Mouse (Mus musculus): ENCODE data around the gene Ttc32. TPM values are rescaled to one million over a fixed set of nuclear protein-coding genes. Genes with fewer than 3 reads are reported as not detected.
"Not testable (repeated sequence)": the region's sequence is repeated elsewhere in the genome, so short reads cannot be mapped to it uniquely, and the experiment has no call there.

Gene Ttc32
- polyA plus RNA-seq, 1 experiment from 2014 or later: 13.3 TPM

DNA sequence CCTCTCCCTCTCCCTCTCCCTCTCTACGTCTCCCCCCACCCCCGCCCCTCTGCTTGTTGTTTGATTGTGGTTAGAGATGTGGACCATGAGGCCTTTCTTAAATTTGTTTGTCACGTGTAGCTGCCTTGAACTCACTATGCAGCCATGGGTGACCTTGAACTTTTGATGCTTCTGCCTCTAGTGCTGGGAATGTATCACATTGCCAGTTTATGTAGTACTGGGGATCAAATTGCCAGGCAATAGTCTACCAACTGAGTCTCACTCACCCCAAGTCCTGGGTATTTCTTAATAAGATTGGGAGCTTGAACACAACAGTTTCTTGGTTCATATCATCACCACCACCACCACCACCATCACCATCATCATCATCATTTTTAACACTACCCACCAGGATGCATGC lies 8.8 kb upstream of the Ttc32 start:
- no peak overlapping the region for H3K9ac ChIP-seq (ENCODE audit: low read depth, low read length)

DNA sequence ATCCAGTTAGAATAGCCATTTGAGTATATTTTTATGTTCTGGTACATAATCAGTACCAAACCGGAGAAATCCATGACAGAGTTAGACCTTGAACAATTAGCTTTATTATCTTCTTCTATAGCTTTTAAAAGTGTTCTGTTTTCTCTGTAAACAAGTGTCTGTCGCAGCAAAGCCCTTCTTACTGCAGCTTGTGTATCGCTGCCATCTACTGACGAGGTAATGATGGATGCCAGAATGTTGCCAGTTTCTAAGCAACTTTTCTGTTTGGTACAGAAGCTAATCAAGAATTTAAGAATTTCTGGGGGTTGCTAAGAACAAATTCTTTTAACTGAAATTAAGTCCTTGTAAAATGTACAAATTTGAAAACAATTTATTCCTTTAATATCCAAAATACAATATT lies 6.8 kb upstream of the Ttc32 start:
- Histone ChIP-seq H3K4me2 (ENCODE audit: low read depth, low read length) (no peak overlapping the region), H3K36me3 (ENCODE audit: control insufficient read depth, insufficient read depth) (no peaks in the 10 kb centered on the region), H3K4me1 (ENCODE audit: control insufficient read depth, low read depth, low read length) (no peaks in the 10 kb centered on the region), H3K9me3 (replicated peaks; ENCODE audit: control insufficient read depth, low read length) (no peaks in the 10 kb centered on the region), H3K27me3 (ENCODE audit: control insufficient read depth, insufficient read depth, low read depth, low read length) (no peaks in the 10 kb centered on the region), H3K4me3 (ENCODE audit: low read depth, low read length) (no peak overlapping the region), H3K9ac (ENCODE audit: low read depth, low read length) (no peak overlapping the region), H3K27ac (ENCODE audit: low read length) (no peak overlapping the region)
- ATAC-seq (ENCODE audit: low read depth): no peak
- 41% methylated on average over 4 of the region's 4 CpGs for WGBS (ENCODE audit: insufficient replicate concordance)

More for the DNA sequence above, 8.8 kb upstream of the Ttc32 start:
- no peaks in the 10 kb centered on the region for H3K27me3 ChIP-seq (ENCODE audit: control insufficient read depth, insufficient read depth, low read depth, low read length)
- H3K4me2 ChIP-seq (ENCODE audit: low read depth, low read length): no peak overlapping the region
- no peaks in the 10 kb centered on the region for H3K36me3 ChIP-seq (ENCODE audit: control insufficient read depth, insufficient read depth)
- WGBS (ENCODE audit: insufficient replicate concordance): 45% methylated on average over 3 of the region's 3 CpGs
- H3K9me3 ChIP-seq (replicated peaks; ENCODE audit: control insufficient read depth, low read length): no peaks in the 10 kb centered on the region
- H3K4me3 ChIP-seq (ENCODE audit: low read depth, low read length): no peak overlapping the region
- no peak for ATAC-seq (ENCODE audit: low read depth)
- H3K27ac ChIP-seq (ENCODE audit: low read length): no peak overlapping the region
- H3K4me1 ChIP-seq (ENCODE audit: control insufficient read depth, low read depth, low read length): no peaks in the 10 kb centered on the region

DNA sequence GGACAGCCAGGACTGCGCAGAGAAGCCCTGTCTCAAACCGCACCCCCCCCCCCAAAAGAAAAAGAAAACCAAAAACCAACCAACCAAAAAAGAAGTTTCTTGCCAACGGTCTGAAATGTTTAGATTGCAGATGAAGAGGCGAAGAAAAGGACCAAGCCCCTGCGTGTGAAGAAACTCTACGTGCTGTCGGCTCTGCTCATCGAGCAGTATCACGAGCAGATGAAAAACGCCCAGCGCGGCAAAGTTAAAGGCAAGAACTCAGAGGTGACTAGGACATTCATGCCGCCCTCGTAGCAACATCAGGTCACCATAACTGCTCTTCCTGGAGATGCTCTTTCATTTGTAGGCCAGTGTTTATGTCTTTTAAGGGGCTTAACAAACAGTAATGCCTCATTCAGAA lies 5.7 kb upstream of the Ttc32 start:
- H3K9ac ChIP-seq (ENCODE audit: low read depth, low read length): no peak overlapping the region
- no peaks in the 10 kb centered on the region for H3K4me1 ChIP-seq (ENCODE audit: control insufficient read depth, low read depth, low read length)
- no peak for ATAC-seq (ENCODE audit: low read depth)
- H3K4me3 ChIP-seq (ENCODE audit: low read depth, low read length): no peak overlapping the region
- no peak overlapping the region for H3K27ac ChIP-seq (ENCODE audit: low read length)
- H3K27me3 ChIP-seq (ENCODE audit: control insufficient read depth, insufficient read depth, low read depth, low read length): no peaks in the 10 kb centered on the region
- WGBS (ENCODE audit: insufficient replicate concordance): 85% methylated on average over 14 of the region's 14 CpGs
- H3K4me2 ChIP-seq (ENCODE audit: low read depth, low read length): no peak overlapping the region
- H3K9me3 ChIP-seq (replicated peaks; ENCODE audit: control insufficient read depth, low read length): no peaks in the 10 kb centered on the region
- no peaks in the 10 kb centered on the region for H3K36me3 ChIP-seq (ENCODE audit: control insufficient read depth, insufficient read depth)

DNA sequence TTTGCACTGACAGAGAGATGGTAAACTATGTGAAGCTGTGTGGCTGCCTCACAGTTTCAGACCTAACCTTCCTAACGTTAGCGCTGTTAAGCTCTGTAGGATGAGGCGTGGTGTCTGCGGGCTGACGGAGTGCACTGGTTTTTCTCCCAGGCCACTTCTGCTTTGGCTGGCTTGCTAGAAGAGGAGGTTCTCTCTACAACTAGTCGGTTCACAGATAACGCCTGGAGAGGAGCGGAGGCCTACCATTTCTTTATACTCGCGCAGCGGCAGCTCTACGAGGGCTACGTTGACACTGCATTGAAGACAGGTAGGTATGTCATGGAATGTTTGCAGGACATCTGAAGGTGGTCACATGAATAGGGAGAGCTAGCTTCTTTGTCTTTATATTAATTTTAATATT lies 5.1 kb upstream of the Ttc32 start:
- no peak overlapping the region for H3K9ac ChIP-seq (ENCODE audit: low read depth, low read length)

DNA sequence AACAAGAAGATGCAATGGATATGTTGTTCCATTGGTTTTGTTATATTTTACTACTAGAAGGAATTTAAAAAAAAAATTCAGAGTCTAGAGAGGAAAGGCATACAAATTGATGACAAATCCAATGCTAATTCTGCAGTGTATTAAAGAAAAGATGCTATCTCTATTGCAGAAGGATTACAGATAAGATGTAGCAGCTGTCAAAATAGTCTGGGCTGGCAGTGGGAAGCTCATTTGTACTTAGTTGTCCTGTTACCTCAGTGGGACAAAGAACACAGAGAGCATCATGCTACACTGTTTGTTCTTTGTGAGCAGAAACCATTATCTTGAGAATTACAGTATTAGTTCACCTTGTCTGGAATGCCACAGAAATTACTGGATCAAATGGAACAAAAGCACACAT lies 3.0 kb upstream of the Ttc32 start:
- peaks cover 3% of the 10 kb centered on the region for H3K4me1 ChIP-seq (ENCODE audit: control insufficient read depth, low read depth, low read length)
- H3K4me2 ChIP-seq (ENCODE audit: low read depth, low read length): no peak overlapping the region
- ATAC-seq (ENCODE audit: low read depth): no peak
- H3K9me3 ChIP-seq (replicated peaks; ENCODE audit: control insufficient read depth, low read length): no peaks in the 10 kb centered on the region
- no peak overlapping the region for H3K27ac ChIP-seq (ENCODE audit: low read length)
- H3K36me3 ChIP-seq (ENCODE audit: control insufficient read depth, insufficient read depth): no peaks in the 10 kb centered on the region
- H3K9ac ChIP-seq (ENCODE audit: low read depth, low read length): no peak overlapping the region
- no peak overlapping the region for H3K4me3 ChIP-seq (ENCODE audit: low read depth, low read length)
- H3K27me3 ChIP-seq (ENCODE audit: control insufficient read depth, insufficient read depth, low read depth, low read length): no peaks in the 10 kb centered on the region

More for the DNA sequence above, 5.1 kb upstream of the Ttc32 start:
- Histone ChIP-seq H3K27ac (ENCODE audit: low read length) (no peak overlapping the region), H3K4me2 (ENCODE audit: low read depth, low read length) (no peak overlapping the region), H3K27me3 (ENCODE audit: control insufficient read depth, insufficient read depth, low read depth, low read length) (no peaks in the 10 kb centered on the region), H3K9me3 (replicated peaks; ENCODE audit: control insufficient read depth, low read length) (no peaks in the 10 kb centered on the region), H3K36me3 (ENCODE audit: control insufficient read depth, insufficient read depth) (no peaks in the 10 kb centered on the region), H3K4me3 (ENCODE audit: low read depth, low read length) (no peak overlapping the region), H3K4me1 (ENCODE audit: control insufficient read depth, low read depth, low read length) (no peaks in the 10 kb centered on the region)
- ATAC-seq (ENCODE audit: low read depth): no peak
- WGBS (ENCODE audit: insufficient replicate concordance): 65% methylated on average over 13 of the region's 13 CpGs

DNA sequence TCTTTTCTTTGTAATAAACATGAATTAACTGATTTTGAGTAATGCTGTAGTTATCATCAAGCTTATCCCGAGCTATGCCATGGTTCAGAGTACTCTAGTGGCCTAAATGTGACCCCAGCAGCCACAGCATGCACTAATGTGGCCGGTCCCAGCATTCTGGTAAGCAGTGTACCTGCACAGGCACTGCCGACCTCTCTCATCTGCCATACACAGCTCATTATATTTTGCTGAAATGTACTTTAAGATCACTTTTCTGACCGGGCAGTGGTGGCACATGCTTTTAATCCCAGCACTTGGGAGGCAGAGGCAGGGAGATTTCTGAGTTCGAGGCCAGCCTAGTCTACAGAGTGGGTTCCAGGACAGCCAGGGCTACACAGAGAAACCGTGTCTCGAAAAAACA lies 981 bp upstream of the Ttc32 start:
- H3K4me1 ChIP-seq (ENCODE audit: control insufficient read depth, low read depth, low read length); H3K27ac ChIP-seq (ENCODE audit: low read length); H3K9me3 ChIP-seq (replicated peaks; ENCODE audit: control insufficient read depth, low read length); ATAC-seq (ENCODE audit: low read depth); H3K9ac ChIP-seq (ENCODE audit: low read depth, low read length); H3K4me2 ChIP-seq (ENCODE audit: low read depth, low read length); H3K27me3 ChIP-seq (ENCODE audit: control insufficient read depth, insufficient read depth, low read depth, low read length); H3K36me3 ChIP-seq (ENCODE audit: control insufficient read depth, insufficient read depth); H3K4me3 ChIP-seq (ENCODE audit: low read depth, low read length): not testable (repeated sequence)
- 75% methylated on average over 7 of the region's 7 CpGs for WGBS (ENCODE audit: insufficient replicate concordance)

DNA sequence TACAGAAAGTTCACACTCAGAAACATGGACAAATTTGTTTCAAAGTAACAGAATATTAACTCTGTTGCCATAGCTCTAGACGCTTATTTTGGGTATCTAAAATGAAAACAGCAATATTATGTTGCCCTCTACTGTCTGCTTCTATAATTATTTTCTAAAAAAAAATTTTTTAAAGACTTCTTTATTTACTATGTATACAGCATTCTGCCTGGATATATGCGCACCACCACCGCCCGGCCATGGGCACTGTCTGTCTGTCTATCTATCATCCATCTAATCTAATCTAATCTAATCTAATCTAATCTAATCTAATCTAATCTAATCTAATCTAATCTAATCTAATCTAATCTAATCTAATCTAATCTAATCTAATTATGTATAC lies 300 bp upstream of the Ttc32 start:
- peak overlapping the region; percentile 83 for H3K9ac ChIP-seq (ENCODE audit: low read depth, low read length)
- no peaks in the 10 kb centered on the region for H3K36me3 ChIP-seq (ENCODE audit: control insufficient read depth, insufficient read depth)
- H3K27me3 ChIP-seq (ENCODE audit: control insufficient read depth, insufficient read depth, low read depth, low read length): no peaks in the 10 kb centered on the region
- ATAC-seq (ENCODE audit: low read depth): no peak
- peak overlapping the region; percentile 96 for H3K27ac ChIP-seq (ENCODE audit: low read length)
- H3K4me1 ChIP-seq (ENCODE audit: control insufficient read depth, low read depth, low read length): peaks cover 3% of the 10 kb centered on the region
- peak overlapping the region; percentile 80 for H3K4me2 ChIP-seq (ENCODE audit: low read depth, low read length)
- no peaks in the 10 kb centered on the region for H3K9me3 ChIP-seq (replicated peaks; ENCODE audit: control insufficient read depth, low read length)
- peak overlapping the region; percentile 72 for H3K4me3 ChIP-seq (ENCODE audit: low read depth, low read length)
- WGBS (ENCODE audit: insufficient replicate concordance): 22% methylated on average over 4 of the region's 4 CpGs

DNA sequence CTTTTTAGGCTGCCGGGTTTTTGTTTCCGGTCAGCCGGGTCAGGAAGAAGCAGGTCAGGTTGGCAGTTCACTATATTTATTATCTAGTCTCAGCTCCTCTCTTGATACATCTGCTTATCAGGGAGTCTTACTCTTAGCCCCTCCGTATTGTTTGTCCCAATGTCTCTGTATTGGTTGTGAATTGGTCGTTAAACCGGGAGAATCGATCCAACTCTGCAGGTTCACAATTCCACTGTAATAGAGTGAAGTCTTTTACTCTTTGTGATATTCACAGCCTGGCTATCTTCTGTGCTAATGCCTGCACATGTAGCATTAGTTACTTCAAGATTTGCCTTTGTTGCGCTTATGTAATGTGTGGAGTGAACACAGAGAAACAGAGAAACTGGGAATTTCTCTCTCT lies 1.4 kb downstream of the Ttc32 start:
- no peak for ATAC-seq (ENCODE audit: low read depth)
- Histone ChIP-seq H3K9me3 (replicated peaks; ENCODE audit: control insufficient read depth, low read length) (no peaks in the 10 kb centered on the region), H3K27me3 (ENCODE audit: control insufficient read depth, insufficient read depth, low read depth, low read length) (no peaks in the 10 kb centered on the region), H3K36me3 (ENCODE audit: control insufficient read depth, insufficient read depth) (no peaks in the 10 kb centered on the region), H3K4me3 (ENCODE audit: low read depth, low read length) (peak overlapping the region; percentile 72), H3K4me1 (ENCODE audit: control insufficient read depth, low read depth, low read length) (peaks cover 3% of the 10 kb centered on the region), H3K4me2 (ENCODE audit: low read depth, low read length) (peak overlapping the region; percentile 80), H3K27ac (ENCODE audit: low read length) (peak overlapping the region; percentile 96; the same call in 1 of the 2 replicates), H3K9ac (ENCODE audit: low read depth, low read length) (peak overlapping the region; percentile 83)
- 29% methylated on average over 8 of the region's 8 CpGs for WGBS (ENCODE audit: insufficient replicate concordance)

DNA sequence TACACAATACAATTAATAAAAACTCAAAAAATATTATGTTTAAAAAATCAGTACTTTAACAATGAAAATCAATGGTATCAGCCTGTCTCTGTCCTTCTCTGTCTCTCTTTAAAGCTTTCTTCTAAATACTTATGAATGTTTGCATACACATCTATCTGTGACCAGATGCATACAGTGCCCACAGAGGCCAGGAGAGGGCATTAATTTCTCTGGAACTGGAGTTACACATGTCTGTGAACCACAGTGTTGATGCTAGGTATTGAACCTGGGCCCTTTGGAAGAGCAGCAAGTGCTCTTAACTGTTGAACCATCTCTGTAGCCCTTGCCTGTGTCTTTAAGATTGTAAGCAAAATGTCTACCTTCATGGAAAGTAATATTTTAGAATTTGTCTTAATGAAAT lies 3.3 kb downstream of the Ttc32 start:
- no peaks in the 10 kb centered on the region for H3K36me3 ChIP-seq (ENCODE audit: control insufficient read depth, insufficient read depth)
- no peak overlapping the region for H3K9ac ChIP-seq (ENCODE audit: low read depth, low read length)
- no peak overlapping the region for H3K4me3 ChIP-seq (ENCODE audit: low read depth, low read length)
- ATAC-seq (ENCODE audit: low read depth): no peak
- H3K4me2 ChIP-seq (ENCODE audit: low read depth, low read length): no peak overlapping the region
- peaks cover 3% of the 10 kb centered on the region for H3K4me1 ChIP-seq (ENCODE audit: control insufficient read depth, low read depth, low read length)
- H3K9me3 ChIP-seq (replicated peaks; ENCODE audit: control insufficient read depth, low read length): no peaks in the 10 kb centered on the region
- no peak overlapping the region for H3K27ac ChIP-seq (ENCODE audit: low read length)
- no peaks in the 10 kb centered on the region for H3K27me3 ChIP-seq (ENCODE audit: control insufficient read depth, insufficient read depth, low read depth, low read length)

DNA sequence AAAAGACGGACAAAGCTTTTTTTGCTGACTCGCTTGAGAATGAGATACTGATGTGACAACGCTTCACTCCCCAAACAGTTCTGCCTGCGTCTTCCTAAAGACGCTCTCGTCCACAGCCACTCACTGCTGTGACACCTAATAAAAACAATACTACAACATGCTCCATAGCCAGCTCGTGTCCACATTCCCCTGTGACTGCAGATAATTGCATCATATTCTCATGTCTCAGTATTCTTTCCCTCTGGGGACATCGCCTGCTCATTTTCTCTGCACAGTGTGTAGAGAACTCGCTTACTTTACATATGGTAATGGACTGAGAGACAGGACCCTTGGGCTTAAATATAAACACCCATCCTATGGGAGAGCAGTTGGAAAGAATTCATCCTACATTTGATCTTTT lies 6.6 kb downstream of the Ttc32 start:
- H3K4me2 ChIP-seq (ENCODE audit: low read depth, low read length): no peak overlapping the region
- H3K9me3 ChIP-seq (replicated peaks; ENCODE audit: control insufficient read depth, low read length): no peaks in the 10 kb centered on the region
- H3K9ac ChIP-seq (ENCODE audit: low read depth, low read length): no peak overlapping the region
- no peak overlapping the region for H3K4me3 ChIP-seq (ENCODE audit: low read depth, low read length)
- no peak overlapping the region for H3K27ac ChIP-seq (ENCODE audit: low read length)
- WGBS (ENCODE audit: insufficient replicate concordance): 75% methylated on average over 9 of the region's 9 CpGs
- H3K36me3 ChIP-seq (ENCODE audit: control insufficient read depth, insufficient read depth): no peaks in the 10 kb centered on the region
- no peaks in the 10 kb centered on the region for H3K4me1 ChIP-seq (ENCODE audit: control insufficient read depth, low read depth, low read length)
- no peaks in the 10 kb centered on the region for H3K27me3 ChIP-seq (ENCODE audit: control insufficient read depth, insufficient read depth, low read depth, low read length)
- ATAC-seq (ENCODE audit: low read depth): no peak
